Mouse (Mus musculus) forebrain, embryonic 14.5 days (tissue): ENCODE results near the gene Pjvk. TPM values are rescaled to one million over a fixed set of nuclear protein-coding genes. Genes with fewer than 3 reads are reported as not detected.
A peak's percentile ranks its signal among the peaks of the same experiment; 100 is the strongest.

Experiments
- ATAC-seq: fragments of 200-750 bp; cut with Nextera tagmentation; 2 replicates; pipeline ENCODE4 v1.8.0; 2017; ENCODE audit warnings: mild to moderate bottlenecking, moderate library complexity
- DNase-seq: peaks from one replicate; pipeline ENCODE4 v3.0.0-alpha.2; 2015; ENCODE audit warnings: low spot score
- H3K27ac ChIP-seq: fragments of 300-500 bp; sonication (generic); 2 replicates; pipeline ENCODE4 v1.5.1; 2014; ENCODE audit warnings: low read depth, mild to moderate bottlenecking, control low read depth, low read length, moderate library complexity
- H3K27me3 ChIP-seq: fragments of 300-500 bp; sonication (generic); replicated peaks from 2 replicates; pipeline ENCODE4 v1.6.1; 2014; ENCODE audit warnings: low read length, control low read depth, mixed read lengths; ENCODE audit not compliant: control insufficient read depth, insufficient read depth
- H3K36me3 ChIP-seq: fragments of 300-500 bp; sonication (generic); 2 replicates; pipeline ENCODE4 v1.6.1; 2014; ENCODE audit warnings: low read length, control low read depth; ENCODE audit not compliant: control insufficient read depth, insufficient read depth
- H3K4me1 ChIP-seq: fragments of 300-500 bp; sonication (generic); 2 replicates; pipeline ENCODE4 v1.6.1; 2014; ENCODE audit warnings: antibody characterized with exemption, low read length, control low read depth; ENCODE audit not compliant: control insufficient read depth, insufficient read depth
- H3K4me2 ChIP-seq: fragments of 300-500 bp; sonication (generic); 2 replicates; pipeline ENCODE4 v1.6.1; 2014; ENCODE audit warnings: mild to moderate bottlenecking, control low read depth, low read length
- H3K4me3 ChIP-seq: fragments of 300-500 bp; sonication (generic); 2 replicates; pipeline ENCODE4 v1.5.1; 2014; ENCODE audit warnings: low read depth, low read length, control low read depth
- H3K9ac ChIP-seq: fragments of 300-500 bp; sonication (generic); 2 replicates; pipeline ENCODE4 v1.6.1; 2014; ENCODE audit warnings: mild to moderate bottlenecking, low read length, control low read depth, moderate library complexity
- H3K9me3 ChIP-seq: fragments of 300-500 bp; sonication (generic); replicated peaks from 2 replicates; pipeline ENCODE4 v1.6.1; 2016; ENCODE audit warnings: low read length, control low read depth, mixed read lengths; ENCODE audit not compliant: control insufficient read depth
- WGBS: fragments of 180-500 bp; shearing (Covaris S2); extraction: QIAGEN DNeasy Blood & Tissue Kit; methylation state at CpG from one replicate; pipeline ENCODE4 v1.1.7; 2014; 5-methylcytosine and 5-hydroxymethylcytosine counted together
- polyA plus RNA-seq: library from polyadenylated mRNA; unstranded; fragments of >200 nt; fragmentation: Nextera tagmentation; extraction: Ambion mirVana; gene quantifications from 2 replicates; pipeline ENCODE4 v1.2.1, GENCODE M21; 2014

Pjvk gene
- polyA plus RNA-seq, 1 experiment from 2014 or later: 0.38 TPM

GRCm38 (mm10) chr2:76654646-76655045 lies 6.4 kb downstream of the Pjvk start:
- no peak for DNase-seq
- Histone ChIP-seq H3K4me1 (no peaks in the 10 kb centered on the region), H3K36me3 (no peaks in the 10 kb centered on the region), H3K9ac (no peak overlapping the region), H3K4me3 (no peak overlapping the region), H3K27me3 (no peaks in the 10 kb centered on the region), H3K9me3 (no peaks in the 10 kb centered on the region), H3K4me2 (no peak overlapping the region), H3K27ac (no peak overlapping the region)
- ATAC-seq: no peak
- 70% methylated on average over 5 of the region's 5 CpGs for WGBS

- Histone ChIP-seq H3K27me3 (no peaks in the 10 kb centered on the region), H3K36me3 (no peaks in the 10 kb centered on the region), H3K9ac (no peak overlapping the region), H3K27ac (no peak overlapping the region), H3K4me3 (no peak overlapping the region), H3K9me3 (no peaks in the 10 kb centered on the region), H3K4me1 (no peaks in the 10 kb centered on the region), H3K4me2 (no peak overlapping the region)
- ATAC-seq (no peak), DNase-seq (no peak)
- WGBS: 83% methylated on average over 3 of the region's 3 CpGs
Measured at GRCm38 (mm10) chr2:76655444-76655843, 7.2 kb downstream of the Pjvk start.

GRCm38 (mm10) chr2:76655982-76656381 lies 7.7 kb downstream of the Pjvk start:
- H3K9me3 ChIP-seq: no peaks in the 10 kb centered on the region
- H3K4me3 ChIP-seq: no peak overlapping the region
- H3K27me3 ChIP-seq: no peaks in the 10 kb centered on the region
- H3K36me3 ChIP-seq: no peaks in the 10 kb centered on the region
- ATAC-seq: no peak
- H3K4me2 ChIP-seq: no peak overlapping the region
- no peak for DNase-seq
- H3K9ac ChIP-seq: no peak overlapping the region
- no peaks in the 10 kb centered on the region for H3K4me1 ChIP-seq
- 23% methylated on average over 1 of the region's 1 CpGs for whole genome bisulfite sequencing
- no peak overlapping the region for H3K27ac ChIP-seq

GRCm38 (mm10) chr2:76658551-76658950 lies 10.3 kb downstream of the Pjvk start:
- Histone ChIP-seq H3K27ac (no peak overlapping the region), H3K36me3 (peaks cover 7% of the 10 kb centered on the region; the same call in 1 of the 2 replicates), H3K9ac (no peak overlapping the region), H3K4me3 (no peak overlapping the region), H3K27me3 (no peaks in the 10 kb centered on the region), H3K9me3 (no peaks in the 10 kb centered on the region), H3K4me2 (no peak overlapping the region), H3K4me1 (no peaks in the 10 kb centered on the region)
- ATAC-seq: no peak
- 83% methylated on average over 13 of the region's 13 CpGs for WGBS
- no peak for DNase-seq

- no peak overlapping the region for H3K27ac ChIP-seq
- H3K9ac ChIP-seq: no peak overlapping the region
- no peaks in the 10 kb centered on the region for H3K27me3 ChIP-seq
- ATAC-seq: no peak
- H3K4me2 ChIP-seq: no peak overlapping the region
- peak; percentile 31 for DNase-seq
- no peaks in the 10 kb centered on the region for H3K9me3 ChIP-seq
- no peaks in the 10 kb centered on the region for H3K4me1 ChIP-seq
- 44% methylated on average over 6 of the region's 8 CpGs for WGBS
- no peak overlapping the region for H3K4me3 ChIP-seq
- H3K36me3 ChIP-seq: peaks cover 11% of the 10 kb centered on the region; the same call in 1 of the 2 replicates
Measured at GRCm38 (mm10) chr2:76659419-76659818, 11.1 kb downstream of the Pjvk start.

- peaks cover 30% of the 10 kb centered on the region for H3K36me3 ChIP-seq
- H3K27me3 ChIP-seq: no peaks in the 10 kb centered on the region
- H3K9me3 ChIP-seq: no peaks in the 10 kb centered on the region
- DNase-seq (no peak), ATAC-seq (no peak)
- H3K4me1 ChIP-seq: no peaks in the 10 kb centered on the region
- WGBS: 96% methylated on average over 7 of the region's 7 CpGs
- H3K27ac ChIP-seq: no peak overlapping the region
- no peak overlapping the region for H3K4me2 ChIP-seq
- H3K9ac ChIP-seq: no peak overlapping the region
- no peak overlapping the region for H3K4me3 ChIP-seq
Measured at GRCm38 (mm10) chr2:76665531-76665930, 17.3 kb downstream of the Pjvk start.

- Histone ChIP-seq H3K4me1 (peaks cover 7% of the 10 kb centered on the region), H3K36me3 (peaks cover 29% of the 10 kb centered on the region), H3K4me2 (no peak overlapping the region), H3K9me3 (no peaks in the 10 kb centered on the region), H3K4me3 (no peak overlapping the region), H3K27me3 (no peaks in the 10 kb centered on the region), H3K9ac (no peak overlapping the region), H3K27ac (no peak overlapping the region)
- DNase-seq (no peak), ATAC-seq (no peak)
- 82% methylated on average over 5 of the region's 5 CpGs for WGBS
Measured at GRCm38 (mm10) chr2:76667200-76667599, 18.9 kb downstream of the Pjvk start.

GRCm38 (mm10) chr2:76671641-76672040 lies 23.4 kb downstream of the Pjvk start:
- 88% methylated on average over 6 of the region's 6 CpGs for WGBS
- peak overlapping the region; percentile 32 for H3K4me3 ChIP-seq
- no peaks in the 10 kb centered on the region for H3K27me3 ChIP-seq
- ATAC-seq (no peak), DNase-seq (no peak)
- H3K36me3 ChIP-seq: peaks cover 5% of the 10 kb centered on the region
- no peak overlapping the region for H3K27ac ChIP-seq
- H3K4me1 ChIP-seq: peaks cover 15% of the 10 kb centered on the region
- no peaks in the 10 kb centered on the region for H3K9me3 ChIP-seq
- H3K9ac ChIP-seq: peak overlapping the region; percentile 54
- H3K4me2 ChIP-seq: peak overlapping the region; percentile 51

- no peaks in the 10 kb centered on the region for H3K27me3 ChIP-seq
- peak overlapping the region; percentile 54 for H3K9ac ChIP-seq
- DNase-seq (peak; percentile 18), ATAC-seq (no peak)
- H3K9me3 ChIP-seq: no peaks in the 10 kb centered on the region
- H3K4me2 ChIP-seq: peak overlapping the region; percentile 51
- H3K36me3 ChIP-seq: peaks cover under 1% of the 10 kb centered on the region
- WGBS: 38% methylated on average over 9 of the region's 9 CpGs
- H3K4me1 ChIP-seq: peaks cover 18% of the 10 kb centered on the region
- H3K27ac ChIP-seq: no peak overlapping the region
- peak overlapping the region; percentile 32 for H3K4me3 ChIP-seq
Measured at GRCm38 (mm10) chr2:76672134-76672745, 24.0 kb downstream of the Pjvk start.
